Mouse (Mus musculus) CD4-positive, CD25-positive, alpha-beta regulatory T cell, adult 2 months (primary cell): ENCODE results near the gene Pih1h3b.

Source experiments
- DNase-seq: peaks from one replicate; pipeline ENCODE4 v3.0.0-alpha.2; 2012; ENCODE audit warnings: low read depth, low spot score

Gene Pih1h3b

GRCm38 (mm10) chrX:140062135-140062975, at the start of gene Pih1h3b, which contains the start of gene Nup62cl:
Gene Pih1h3b, plus strand, starts transcription at chrX:140062879.
Gene Nup62cl, minus strand, starts transcription at chrX:140062712.
- DNase-seq: peak; percentile 44

- DNase-seq: peak; percentile 0
Observed at GRCm38 (mm10) chrX:140060886-140061874, 1.5 kb upstream of the Pih1h3b start.

- DNase-seq: no peak
Observed at GRCm38 (mm10) chrX:140082535-140082934, 19.9 kb downstream of the Pih1h3b start.

- no peak for DNase-seq
Observed at GRCm38 (mm10) chrX:140094066-140094465, 31.4 kb downstream of the Pih1h3b start.
